Mouse (Mus musculus) right cerebral cortex, adult 18-20 months (tissue): Measurements from ENCODE around the gene Srsf4.

Experiments
- DNase-seq: peaks from one replicate; pipeline ENCODE4 v3.0.0; 2022; ENCODE audit warnings: mixed read lengths

Srsf4 gene

GRCm38 (mm10) chr4:131873293-131874168, at the start of gene Srsf4:
Srsf4 (plus strand) TSS chr4:131873617.
- peak; percentile 95 for DNase-seq

GRCm38 (mm10) chr4:131824939-131825338, 48.5 kb upstream of the Srsf4 start:
- DNase-seq, result no peak

- no peak for DNase-seq
Observed at GRCm38 (mm10) chr4:131825830-131826229, 47.6 kb upstream of the Srsf4 start.

GRCm38 (mm10) chr4:131826905-131827304, 46.5 kb upstream of the Srsf4 start:
- no peak for DNase-seq

GRCm38 (mm10) chr4:131829123-131829522, 44.3 kb upstream of the Srsf4 start:
- no peak for DNase-seq

- no peak for DNase-seq
Observed at GRCm38 (mm10) chr4:131831546-131832045, 41.8 kb upstream of the Srsf4 start.

GRCm38 (mm10) chr4:131832759-131833407, 40.5 kb upstream of the Srsf4 start:
- no peak for DNase-seq

- no peak for DNase-seq
Observed at GRCm38 (mm10) chr4:131833971-131834609, 39.3 kb upstream of the Srsf4 start.

- DNase-seq, result no peak
Observed at GRCm38 (mm10) chr4:131836351-131836881, 37.0 kb upstream of the Srsf4 start.

- DNase-seq, result no peak
Observed at GRCm38 (mm10) chr4:131836891-131837491, 36.4 kb upstream of the Srsf4 start.

GRCm38 (mm10) chr4:131837872-131838524, 35.4 kb upstream of the Srsf4 start, which contains the start of gene Ptpru:
Ptpru (minus strand) TSS chr4:131838288.
- peak; percentile 85 for DNase-seq

- peak; percentile 93 for DNase-seq
Observed at GRCm38 (mm10) chr4:131843290-131843743, 30.1 kb upstream of the Srsf4 start, which contains the start of gene Mecr. Mecr (plus strand) TSS chr4:131843470.

GRCm38 (mm10) chr4:131845991-131846778, 27.2 kb upstream of the Srsf4 start:
- no peak for DNase-seq

GRCm38 (mm10) chr4:131848082-131848481, 25.3 kb upstream of the Srsf4 start:
- DNase-seq, result no peak

- peak; percentile 59 for DNase-seq
Observed at GRCm38 (mm10) chr4:131849986-131850638, 23.3 kb upstream of the Srsf4 start.

- DNase-seq, result no peak
Observed at GRCm38 (mm10) chr4:131854950-131855349, 18.5 kb upstream of the Srsf4 start.

GRCm38 (mm10) chr4:131860492-131861340, 12.7 kb upstream of the Srsf4 start:
- peak; percentile 83 for DNase-seq

- DNase-seq, result no peak
Observed at GRCm38 (mm10) chr4:131861341-131861739, 12.1 kb upstream of the Srsf4 start.

- DNase-seq, result no peak
Observed at GRCm38 (mm10) chr4:131872672-131873292, 635 bp upstream of the Srsf4 start.
